In the genomic region with DNA sequence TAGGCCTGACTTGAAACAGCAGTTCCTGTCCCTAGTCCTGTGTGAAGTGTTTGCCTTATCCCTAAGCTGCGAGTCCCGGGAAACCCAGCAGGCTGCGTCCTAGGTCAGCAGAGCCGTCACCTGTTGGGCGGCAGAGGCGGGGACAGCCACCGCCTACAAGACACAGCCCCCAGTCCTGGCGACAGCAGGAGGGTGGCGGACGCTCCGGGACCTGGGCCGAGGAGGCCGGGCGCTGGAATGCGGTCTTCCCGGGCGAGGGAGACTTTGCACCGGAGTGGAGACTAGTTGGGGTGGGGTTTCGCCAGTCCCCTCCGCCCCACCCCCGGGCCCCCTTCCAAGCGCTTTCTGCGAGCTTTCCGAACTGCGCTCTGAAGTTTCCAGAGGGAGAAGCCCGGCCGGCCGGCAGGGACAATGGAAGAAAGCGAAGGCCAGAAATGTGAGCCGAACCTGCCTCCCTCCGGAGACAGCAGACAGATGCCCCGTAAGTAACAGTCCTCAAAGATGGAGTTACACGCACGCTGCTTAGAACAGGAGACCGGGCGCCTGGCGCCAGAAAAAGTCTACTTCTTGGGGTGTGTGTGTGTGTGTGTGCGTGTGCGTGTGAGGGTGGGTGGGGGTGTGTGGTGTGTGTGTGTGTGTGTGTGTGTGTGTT, we compare ENCODE assay signal across 9 mouse cellular contexts.
DNase-seq lines count a peak whose midpoint lies in the region; ATAC-seq and TF ChIP-seq lines count a peak whose summit lies in the region.
"Had no signal": no experiment of that assay in that cellular context is flagged by ENCODE, and none has a peak within 500 bp of the region (broad histone marks: within the 10 kb centered on the region; RNA-seq: fewer than 3 reads in every experiment).

No protein-coding gene starts in this region.

- intact Hi-C loops in heart, adult 2 months (cut with DNase I) = loop anchor here (1.0 to 10.0 kb wide), 4 partner anchors 25 to 255 kb away; no protein-coding TSS in a partner anchor

- under 1% methylated on average over 39 of the region's 39 CpGs for WGBS in heart, adult 2 months
- WGBS in kidney, adult 2 months = under 1% methylated on average over 39 of the region's 39 CpGs
- WGBS in lung, embryonic 15.5 days = 2% methylated on average over 39 of the region's 39 CpGs

- H3K27me3 ChIP-seq in heart, adult 2 months (ENCODE audit: control insufficient read depth, insufficient read depth, low read length) = no peaks in the 10 kb centered on the region
- H3K27me3 ChIP-seq in kidney, adult 2 months (replicated peaks; ENCODE audit: control insufficient read depth, insufficient read depth, low read length) = no peaks in the 10 kb centered on the region
- no peaks in the 10 kb centered on the region for H3K27me3 ChIP-seq in lung, embryonic 15.5 days

- TF ChIP-seq POLR2A in heart, adult 2 months (IDR thresholded peaks at IDR 0.05; ENCODE audit: insufficient read depth, low read depth, low read length) = peak; percentile 48; the same call in 1 of the 2 replicates
- no peak for TF ChIP-seq POLR2A in kidney, adult 2 months (IDR thresholded peaks at IDR 0.05; ENCODE audit: low read depth, low read length)

- 0 out of 2 replicates have a peak, but pooled peaks have one; percentile 28 for TF ChIP-seq EP300 in heart, adult 2 months (IDR thresholded peaks at IDR 0.05; ENCODE audit: insufficient read depth, low read depth, low read length)

- ATAC-seq in lung, embryonic 15.5 days (ENCODE audit: borderline replicate concordance, extremely low read depth, low FRiP score, low TSS enrichment) = peak; percentile 89

- no peak for DNase-seq in layer of hippocampus, adult 2 months (ENCODE audit: low spot score in 2 of 2)
- no peak for DNase-seq in layer of hippocampus, postnatal 14 days (ENCODE audit: low spot score in 2 of 2)
- DNase-seq in embryo, embryonic 11 days = peak; percentile 76
- DNase-seq in heart, adult 2 months = peak; percentile 82 to 85
- peak; percentile 90 for DNase-seq in kidney, adult 2 months
- DNase-seq in retina, postnatal 1 day = peak; percentile 71
- no peak for DNase-seq in MN1 (ENCODE audit: low spot score)

- H3K4me1 ChIP-seq in heart, adult 2 months (ENCODE audit: control insufficient read depth, insufficient read depth, low read length) = peaks cover 5% of the 10 kb centered on the region
- H3K4me1 ChIP-seq in kidney, adult 2 months (ENCODE audit: control insufficient read depth, insufficient read depth, low read length) = peaks cover 8% of the 10 kb centered on the region; the same call in 1 of the 2 replicates
- H3K4me1 ChIP-seq in lung, embryonic 15.5 days = peaks cover 29% of the 10 kb centered on the region

- H3K4me2 ChIP-seq in lung, embryonic 15.5 days = peak overlapping the region; percentile 76

- 0 out of 2 replicates have a peak, but pooled peaks cover 2% of the 10 kb centered on the region for H3K79me2 ChIP-seq in heart, adult 2 months (replicated peaks; ENCODE audit: control insufficient read depth, insufficient read depth, low read length)

- peak; percentile 35; the same call in 1 of the 2 replicates for TF ChIP-seq CTCF in layer of hippocampus, adult 2 months (conservative IDR thresholded peaks at IDR 0.05)
- peak; percentile 72 for TF ChIP-seq CTCF in heart, adult 2 months (IDR thresholded peaks at IDR 0.05)
- TF ChIP-seq CTCF in kidney, adult 2 months (conservative IDR thresholded peaks at IDR 0.05; ENCODE audit: insufficient read depth, insufficient read length, low read depth, low read length) = peak; percentile 53

- peak overlapping the region; percentile 52 for H3K4me3 ChIP-seq in layer of hippocampus, adult 2 months
- H3K4me3 ChIP-seq in heart, adult 2 months = peak overlapping the region; percentile 55
- peak overlapping the region; percentile 81 for H3K4me3 ChIP-seq in kidney, adult 2 months (ENCODE audit: insufficient read depth, low read depth, low read length)
- peak overlapping the region; percentile 50 for H3K4me3 ChIP-seq in lung, embryonic 15.5 days

- peak overlapping the region; percentile 77 for H3K9ac ChIP-seq in heart, adult 2 months (ENCODE audit: low read depth, low read length)
- peak overlapping the region; percentile 45 for H3K9ac ChIP-seq in lung, embryonic 15.5 days

- H3K27ac ChIP-seq in layer of hippocampus, adult 2 months = no peak overlapping the region
- peak overlapping the region; percentile 88 for H3K27ac ChIP-seq in heart, adult 2 months
- peak overlapping the region; percentile 69; the same call in 1 of the 2 replicates for H3K27ac ChIP-seq in kidney, adult 2 months (ENCODE audit: insufficient read depth, low read depth, low read length)
- peak overlapping the region; percentile 86 for H3K27ac ChIP-seq in lung, embryonic 15.5 days

- peaks cover 2% of the 10 kb centered on the region; the same call in 1 of the 2 replicates for H3K36me3 ChIP-seq in heart, adult 2 months (ENCODE audit: control insufficient read depth, insufficient read depth, low read length)
- H3K36me3 ChIP-seq in kidney, adult 2 months (ENCODE audit: control insufficient read depth, insufficient read depth, low read length) = no peaks in the 10 kb centered on the region
- H3K36me3 ChIP-seq in lung, embryonic 15.5 days = no peaks in the 10 kb centered on the region
- H3K36me3 ChIP-seq: G1E had no signal

- no peaks in the 10 kb centered on the region for H3K9me3 ChIP-seq in lung, embryonic 15.5 days
- H3K9me3 ChIP-seq: G1E had no signal

Comparison
In these comparisons a context has a peak if more than half of its experiments do, and no peak if none do; other contexts are left out.
1. DNase-seq: peak in embryo, embryonic 11 days (single experiment), heart, adult 2 months (2 of 2), kidney, adult 2 months (single experiment) and retina, postnatal 1 day (single experiment); none in layer of hippocampus, adult 2 months (0 of 2), layer of hippocampus, postnatal 14 days (0 of 2) and MN1 (single experiment).
2. Peak in every context shown above with its lines, with median percentiles within 50 percentile points of each other: H3K4me3 ChIP-seq and CTCF ChIP-seq.